Mouse (Mus musculus): ENCODE data around the gene Gm20388.

DNA sequence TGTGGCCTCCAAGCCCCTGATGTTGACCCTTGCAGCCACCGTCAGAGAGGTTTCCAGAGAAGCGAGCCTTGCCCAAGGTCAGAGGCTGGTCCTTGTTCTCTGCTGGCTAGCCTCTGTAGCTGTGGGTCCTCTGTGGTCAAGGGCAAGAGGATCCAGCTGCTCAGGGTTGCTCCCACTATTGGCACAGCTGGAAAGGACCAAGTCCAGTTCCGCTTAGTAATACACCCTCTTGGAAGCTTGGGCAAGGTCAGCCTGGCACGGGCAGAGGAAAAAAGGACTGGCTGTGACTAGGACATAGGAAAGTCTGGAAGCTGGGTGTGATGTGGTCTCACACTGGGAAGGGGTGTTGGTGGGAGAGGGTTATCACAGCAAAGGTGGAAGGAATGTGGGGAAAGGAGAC lies 538.5 kb downstream of the Gm20388 start:
- TF ChIP-seq EP300 (optimal IDR thresholded peaks at IDR 0.05) (no peak), CTCF (IDR thresholded peaks at IDR 0.05; ENCODE audit: low read depth) (no peak)
